Mouse (Mus musculus) liver, adult 2 months (tissue): ENCODE measurements around the gene Nhsl1.

Experiments
- CTCF ChIP-seq: fragments of 200-500 bp; IDR thresholded peaks from 2 replicates; pipeline ENCODE4 v1.5.1; 2011; ENCODE audit warnings: low read depth, low read length, control low read depth
- POLR2A ChIP-seq: fragments of 200-500 bp; IDR thresholded peaks from 2 replicates; pipeline ENCODE4 v1.6.1; 2011; ENCODE audit warnings: low read length, control low read depth; ENCODE audit not compliant: insufficient read depth; ENCODE audit errors: extremely low read depth

GRCm38 (mm10) chr10:18437584-18437983 lies 118.8 kb downstream of the Nhsl1 start:
- no peak for TF ChIP-seq CTCF
- no peak for TF ChIP-seq POLR2A
